23 mouse cellular contexts compared by ENCODE assay signal in genomic region chr5:41805085-41805484, GRCm38 (mm10). TPM values are rescaled to one million over a fixed set of nuclear protein-coding genes. Genes with fewer than 3 reads are reported as not detected.
DNase-seq lines count a peak whose midpoint lies in the region; ATAC-seq and TF ChIP-seq lines count a peak whose summit lies in the region.
"Had no signal": no experiment of that assay in that cellular context is flagged by ENCODE, and none has a peak within 500 bp of the region (broad histone marks: within the 10 kb centered on the region; RNA-seq: fewer than 3 reads in every experiment).

No protein-coding gene starts in this region.

- peaks cover 2 to 29% of the 10 kb centered on the region in 2 experiments; a peak in 3 of 4 replicates for H3K4me1 ChIP-seq in CH12.LX (ENCODE audit: control insufficient read depth in 1 of 2, insufficient read depth in 2 of 2)
- H3K4me1 ChIP-seq: embryonic facial prominence, embryonic 10.5 days; embryonic facial prominence, embryonic 12.5 days; forebrain, embryonic 13.5 days had no signal

- no peak for DNase-seq in frontal cortex, postnatal 36 days (ENCODE audit: low spot score in 2 of 2)
- peak; percentile 11 for DNase-seq in CH12.LX (ENCODE audit: extremely low read depth)
- DNase-seq in telencephalon, adult 2 months (ENCODE audit: low read depth, low spot score), result peak; percentile 21
- no peak for DNase-seq in right cerebral cortex, postnatal 10 days (ENCODE audit: low spot score in 2 of 2)
- DNase-seq: adrenal gland, adult 2 months; adrenal gland, postnatal 10 days; adrenal gland, postnatal 25 days; B cell, adult 2 months; cerebellum, adult 11-12 months; cerebellum, adult 2 months; cerebellum, adult 9-10 months; cerebellum, postnatal 10 days; cerebellum, postnatal 25 days had no signal

- peak; percentile 32; the same call in 1 of the 2 replicates for TF ChIP-seq EP300 in CH12.LX (IDR thresholded peaks at IDR 0.05; ENCODE audit: low read length)

- H3K9me3 ChIP-seq in CH12.LX (replicated peaks; ENCODE audit: low read length), result no peaks in the 10 kb centered on the region
- H3K9me3 ChIP-seq: embryonic facial prominence, embryonic 10.5 days; embryonic facial prominence, embryonic 12.5 days; forebrain, embryonic 13.5 days had no signal

- TF ChIP-seq CTCF in CH12.LX (conservative IDR thresholded peaks at IDR 0.05 in 1 of 2, IDR thresholded peaks at IDR 0.05 in 1 of 2; ENCODE audit: low read depth in 2 of 2, low read length in 2 of 2), result no peak

- no peak overlapping the region; the same call in 1 of the 2 replicates for H3K4me2 ChIP-seq in CH12.LX (ENCODE audit: insufficient read depth, low read depth, poor library complexity, severe bottlenecking)
- H3K4me2 ChIP-seq: embryonic facial prominence, embryonic 12.5 days; forebrain, embryonic 13.5 days had no signal

- no peak for TF ChIP-seq POLR2A in CH12.LX (IDR thresholded peaks at IDR 0.05; ENCODE audit: low read depth, low read length)

- H3K36me3 ChIP-seq in CH12.LX (replicated peaks in 1 of 2; ENCODE audit: control insufficient read depth in 1 of 2, insufficient read depth in 1 of 2, low read length in 1 of 2), result peaks cover 23 to 70% of the 10 kb centered on the region in 2 experiments

- peak; percentile 68 for ATAC-seq in frontal cortex, adult (ENCODE audit: low TSS enrichment)
- ATAC-seq: CD4-positive, CD25-positive, alpha-beta regulatory T cell, adult 4 months; forebrain, embryonic 13.5 days; forebrain, embryonic 16.5 days had no signal

- H3K4me3 ChIP-seq in CH12.LX (replicated peaks in 1 of 3; ENCODE audit: low read depth in 2 of 3, low read length in 2 of 3, poor library complexity in 1 of 3), result no peak overlapping the region
- H3K4me3 ChIP-seq: embryonic facial prominence, embryonic 10.5 days; embryonic facial prominence, embryonic 12.5 days; forebrain, embryonic 13.5 days had no signal

- no peaks in the 10 kb centered on the region for H3K27me3 ChIP-seq in CH12.LX (replicated peaks)
- H3K27me3 ChIP-seq: embryonic facial prominence, embryonic 12.5 days; forebrain, embryonic 13.5 days had no signal

- no peaks in the 10 kb centered on the region for H3K79me2 ChIP-seq in CH12.LX (replicated peaks; ENCODE audit: control insufficient read depth, extremely low read depth, insufficient read depth, poor library complexity, severe bottlenecking)

- in situ Hi-C loops in CH12.LX (cut with MboI; ENCODE audit: low pct_ligation_motif_present, low pct_unique_long_range_greater_than_20kb, low sequenced_read_pairs), result no loop called here

- no peak overlapping the region for H3K9ac ChIP-seq in CH12.LX (ENCODE audit: insufficient read depth, low read depth)
- H3K9ac ChIP-seq: embryonic facial prominence, embryonic 12.5 days; forebrain, embryonic 13.5 days had no signal

- no peak overlapping the region for H3K27ac ChIP-seq in CH12.LX (ENCODE audit: insufficient read depth, low read depth)
- H3K27ac ChIP-seq: embryonic facial prominence, embryonic 10.5 days; embryonic facial prominence, embryonic 12.5 days; forebrain, embryonic 13.5 days had no signal

- dilution Hi-C loops in CH12.LX (cut with MboI; ENCODE audit: extremely low pct_ligation_motif_present, extremely low pct_unique_long_range_greater_than_20kb, low sequenced_read_pairs), result no loop called here

- no peak for TF ChIP-seq RAD21 in CH12.LX (IDR thresholded peaks at IDR 0.05; ENCODE audit: low read depth, low read length)

TF ChIP-seq in CH12.LX, 34 proteins besides CTCF, POLR2A, EP300 and RAD21:
- TF ChIP-seq MYC (IDR thresholded peaks at IDR 0.05; ENCODE audit: low read depth, low read length), result no peak
- no peak for TF ChIP-seq UBTF (IDR thresholded peaks at IDR 0.05; ENCODE audit: low read depth, low read length)
- TF ChIP-seq IRF4 (IDR thresholded peaks at IDR 0.05; ENCODE audit: low read depth, low read length), result peak; percentile 72; the same call in 1 of the 2 replicates
- TF ChIP-seq MEF2A (IDR thresholded peaks at IDR 0.05; ENCODE audit: borderline replicate concordance, low read depth, low read length), result peak; percentile 92
- peak; percentile 84 for TF ChIP-seq ZNF384 (IDR thresholded peaks at IDR 0.05; ENCODE audit: low read depth, low read length)
- TF ChIP-seq USF1 (IDR thresholded peaks at IDR 0.05; ENCODE audit: low read depth, low read length), result no peak
- no peak for TF ChIP-seq NELFE (IDR thresholded peaks at IDR 0.05; ENCODE audit: low read depth, low read length)
- TF ChIP-seq BHLHE40 (IDR thresholded peaks at IDR 0.05; ENCODE audit: low read depth, low read length), result no peak
- no peak for TF ChIP-seq GABPA (IDR thresholded peaks at IDR 0.05; ENCODE audit: insufficient replicate concordance, low read depth, low read length)

RNA-seq across cellular contexts. Expression of gene Bod1l, which starts 39.0 kb away (rescaled TPM):
- total RNA-seq in CH12.LX (2012; rRNA removed) (14.5 and 15.4 TPM in 2 replicates), CH12.LX (2014; rRNA removed) (8.5 and 8.9 TPM in 2 replicates)
- polyA plus RNA-seq in CH12.LX (2012; ENCODE audit: insufficient read length, low read depth), result 15.7 and 16.5 TPM in 2 replicates

RNA-seq across cellular contexts. Expression of gene Nkx3-2, which starts 40.8 kb away (rescaled TPM):
- total RNA-seq in CH12.LX (2012; rRNA removed) (not detected in 2 replicates), CH12.LX (2014; rRNA removed) (not detected in 2 replicates)
- polyA plus RNA-seq in CH12.LX (2012; ENCODE audit: insufficient read length, low read depth), result not detected in 2 replicates
- total RNA-seq: adrenal gland, adult 2 months; adrenal gland, postnatal 25 days; adrenal gland, postnatal 4 days; MEL had no signal
- polyA plus RNA-seq: adrenal gland, adult 2 months; CD4-positive, CD25-positive, alpha-beta regulatory T cell, adult 4 months; cerebellum, adult 2 months; cortical plate, adult 2 months; forebrain, embryonic 11.5 days; forebrain, embryonic 13.5 days; forebrain, embryonic 16.5 days had no signal

Comparison
In these comparisons a context has a peak if more than half of its experiments do, and no peak if none do; other contexts are left out.
1. DNase-seq: peak in CH12.LX (single experiment) and telencephalon, adult 2 months (single experiment); none in frontal cortex, postnatal 36 days (0 of 2) and right cerebral cortex, postnatal 10 days (0 of 2).